Mouse (Mus musculus): Measurements from ENCODE around the gene Ywhaq.

DNA sequence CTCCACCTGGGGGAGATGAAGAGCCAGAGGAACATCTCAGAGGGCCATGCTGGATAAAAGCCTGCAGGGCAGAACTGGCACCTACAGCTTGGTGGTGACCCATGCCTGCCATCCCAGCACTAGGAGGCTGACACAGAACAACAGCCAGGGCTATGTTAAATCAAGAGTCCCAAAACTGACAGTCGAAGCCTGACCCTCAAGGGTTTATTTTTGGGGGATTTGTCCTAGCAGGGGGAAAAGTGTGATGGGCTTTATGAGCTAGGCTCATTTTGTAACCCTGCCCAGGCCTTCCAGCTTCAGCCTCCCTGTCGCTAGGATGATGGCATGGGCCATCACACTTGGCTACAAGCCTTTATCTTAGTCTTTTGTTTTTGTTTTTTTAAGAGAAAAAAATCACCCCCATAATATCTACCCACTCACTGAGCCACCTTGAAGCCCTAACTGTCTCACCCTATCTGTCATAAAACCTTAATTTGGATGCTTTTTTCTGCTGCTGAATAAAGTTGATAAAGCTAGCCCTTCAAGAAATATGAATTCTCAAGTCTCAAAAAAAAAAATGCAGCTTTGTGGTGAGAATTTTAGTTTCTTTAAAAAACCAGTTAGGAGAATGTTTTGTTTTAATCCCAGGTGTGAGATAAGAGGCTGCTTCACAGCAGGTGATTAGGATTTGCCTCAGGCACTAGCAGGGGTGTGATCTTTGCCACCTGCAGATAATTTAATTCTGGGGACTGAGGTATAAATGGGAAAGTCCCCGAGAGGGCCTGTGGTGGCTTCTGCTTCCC, 41.9 kb downstream of the Ywhaq start:
- no peak for TF ChIP-seq CTCF (IDR thresholded peaks at IDR 0.05; ENCODE audit: control insufficient read depth, insufficient read depth, insufficient replicate concordance, low read depth, low read length)
- TF ChIP-seq POLR2A (IDR thresholded peaks at IDR 0.05; ENCODE audit: control insufficient read depth, low read depth, low read length): no peak

Measured in testis, adult 2 months (tissue).